Mouse (Mus musculus): Measurements from ENCODE around the gene Catsperg1.

Catsperg1 gene

GRCm38 (mm10) chr7:29134693-29135386, 79.0 kb downstream of the Catsperg1 start, which contains the start of gene Rasgrp4:
Gene Rasgrp4 (plus strand): TSS chr7:29134851.
- no peak for DNase-seq (ENCODE audit: low spot score)

GRCm38 (mm10) chr7:29134230-29134629, 79.6 kb downstream of the Catsperg1 start:
- DNase-seq (ENCODE audit: low spot score) = no peak
